Mouse (Mus musculus) stomach, embryonic 14.5 days (tissue): ENCODE data around the gene Nhlrc4. TPM values are rescaled to one million over a fixed set of nuclear protein-coding genes. Genes with fewer than 3 reads are reported as not detected.

ENCODE experiments used
- ATAC-seq: fragments of 200-750 bp; cut with Nextera tagmentation; 2 replicates; pipeline ENCODE4 v1.8.0; 2017; ENCODE audit warnings: low read depth, moderate TSS enrichment; ENCODE audit not compliant: insufficient number of reproducible peaks, insufficient read depth, low FRiP score
- H3K27ac ChIP-seq: fragments of 300-500 bp; sonication (generic); 2 replicates; pipeline ENCODE4 v1.5.1; 2014; ENCODE audit warnings: mild to moderate bottlenecking, low read length, moderate library complexity, mixed read lengths
- H3K27me3 ChIP-seq: fragments of 300-500 bp; sonication (generic); 2 replicates; pipeline ENCODE4 v1.6.1; 2014; ENCODE audit warnings: low read length, control low read depth, mixed read lengths; ENCODE audit not compliant: control insufficient read depth, insufficient read depth
- H3K36me3 ChIP-seq: fragments of 300-500 bp; sonication (generic); 2 replicates; pipeline ENCODE4 v1.6.1; 2014; ENCODE audit warnings: mild to moderate bottlenecking, control low read depth, low read length, moderate library complexity, mixed read lengths; ENCODE audit not compliant: control insufficient read depth, insufficient read depth
- H3K4me1 ChIP-seq: fragments of 300-500 bp; sonication (generic); 2 replicates; pipeline ENCODE4 v1.6.1; 2014; ENCODE audit warnings: low read length, control low read depth, mixed read lengths; ENCODE audit not compliant: control insufficient read depth, insufficient read depth
- H3K4me2 ChIP-seq: fragments of 300-500 bp; sonication (generic); replicated peaks from 2 replicates; pipeline ENCODE4 v1.6.1; 2014; ENCODE audit warnings: low read depth, low read length, control low read depth
- H3K4me3 ChIP-seq: fragments of 300-500 bp; sonication (generic); 2 replicates; pipeline ENCODE4 v1.5.1; 2014; ENCODE audit warnings: low read depth, low read length, control low read depth
- H3K9ac ChIP-seq: fragments of 300-500 bp; sonication (generic); replicated peaks from 2 replicates; pipeline ENCODE4 v1.6.1; 2014; ENCODE audit warnings: low read depth, mild to moderate bottlenecking, control low read depth, low read length, moderate library complexity, mixed read lengths
- H3K9me3 ChIP-seq: fragments of 300-500 bp; sonication (generic); 2 replicates; pipeline ENCODE4 v1.6.1; 2016; ENCODE audit warnings: low read depth, low read length, control low read depth; ENCODE audit not compliant: control insufficient read depth
- WGBS: fragments of 180-500 bp; shearing (Covaris S2); extraction: QIAGEN DNeasy Blood & Tissue Kit; methylation state at CpG from one replicate; pipeline ENCODE4 v1.1.7; 2014; 5-methylcytosine and 5-hydroxymethylcytosine counted together
- polyA plus RNA-seq: library from polyadenylated mRNA; unstranded; fragments of >200 nt; fragmentation: Nextera tagmentation; extraction: Ambion mirVana; gene quantifications from 2 replicates; pipeline ENCODE4 v1.2.1, GENCODE M21; 2014

Gene Nhlrc4
- polyA plus RNA-seq, result 0.72 TPM in 1 of 2 replicates, not detected in the other

- H3K27ac ChIP-seq, result no peak within 1 kb of the TSS
- no peak within 1 kb of the TSS for H3K4me3 ChIP-seq
- H3K9ac ChIP-seq, result no peak within 1 kb of the TSS
- H3K9me3 ChIP-seq, result no peaks in the 10 kb centered on the region
- no peaks in the 10 kb centered on the region for H3K36me3 ChIP-seq
- H3K4me2 ChIP-seq, result no peak within 1 kb of the TSS
- no peak for ATAC-seq
- peaks cover 6% of the 10 kb centered on the region; the same call in 1 of the 2 replicates for H3K4me1 ChIP-seq
- H3K27me3 ChIP-seq, result no peaks in the 10 kb centered on the region
- WGBS, result 61% methylated on average over 6 of the region's 6 CpGs
Observed at GRCm38 (mm10) chr17:25944366-25945163, at the start of gene Nhlrc4, which contains the start of gene Pigq. Gene Nhlrc4 (minus strand): TSS chr17:25944961. Gene Pigq (minus strand): TSS chr17:25944936.

DNA sequence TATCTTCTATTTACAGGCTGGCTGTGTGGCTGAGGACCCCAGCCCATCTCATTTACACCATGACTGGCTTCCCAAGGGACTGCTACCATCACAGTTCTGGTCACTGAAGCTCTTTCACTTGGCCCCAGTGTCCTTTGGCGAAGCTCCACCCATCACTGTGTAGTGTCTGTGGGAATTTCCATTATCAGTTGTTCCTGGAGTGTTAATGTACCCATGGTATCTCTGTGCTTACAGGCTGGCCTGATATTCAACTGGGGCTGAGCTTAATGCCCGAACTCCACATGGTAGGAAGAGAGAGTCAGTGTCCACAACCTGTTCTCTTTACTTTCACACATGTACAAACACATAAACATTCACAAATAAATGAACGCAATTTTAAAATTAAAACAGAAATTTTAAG lies 48.7 kb upstream of the Nhlrc4 start:
- Histone ChIP-seq H3K4me3 (no peak overlapping the region), H3K27me3 (no peaks in the 10 kb centered on the region), H3K9me3 (no peaks in the 10 kb centered on the region), H3K9ac (no peak overlapping the region), H3K36me3 (peaks cover 24% of the 10 kb centered on the region), H3K4me2 (no peak overlapping the region), H3K27ac (no peak overlapping the region), H3K4me1 (no peaks in the 10 kb centered on the region)
- ATAC-seq, result no peak
- 90% methylated on average over 3 of the region's 3 CpGs for WGBS

DNA sequence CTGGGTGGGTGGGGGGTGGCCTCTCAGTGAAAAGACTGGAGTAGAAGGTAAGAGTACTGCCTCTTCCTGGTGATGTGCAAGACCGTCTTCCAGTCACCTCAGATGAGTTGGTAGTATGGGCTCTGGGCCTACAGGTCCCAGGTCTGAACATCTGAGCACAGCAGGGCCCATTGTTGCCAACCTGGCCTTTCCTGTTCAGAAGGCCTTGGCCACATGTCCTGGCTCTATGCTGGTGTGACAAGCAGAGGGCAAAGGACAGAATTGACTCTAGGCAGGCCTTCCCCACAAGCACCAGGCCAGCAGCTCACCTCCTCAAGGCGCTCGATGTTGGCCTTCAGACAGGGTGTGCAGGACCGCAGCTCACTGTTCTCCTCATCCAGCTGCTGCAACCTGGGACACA lies 47.5 kb upstream of the Nhlrc4 start:
- Histone ChIP-seq H3K9ac (no peak overlapping the region), H3K4me2 (no peak overlapping the region), H3K4me1 (no peaks in the 10 kb centered on the region), H3K27ac (no peak overlapping the region), H3K4me3 (no peak overlapping the region), H3K9me3 (no peaks in the 10 kb centered on the region), H3K27me3 (no peaks in the 10 kb centered on the region), H3K36me3 (peaks cover 24% of the 10 kb centered on the region)
- 96% methylated on average over 4 of the region's 4 CpGs for WGBS
- no peak for ATAC-seq

GRCm38 (mm10) chr17:25990331-25990730 lies 45.6 kb upstream of the Nhlrc4 start:
- Histone ChIP-seq H3K27ac (no peak overlapping the region), H3K27me3 (no peaks in the 10 kb centered on the region), H3K9ac (no peak overlapping the region), H3K4me2 (no peak overlapping the region), H3K9me3 (no peaks in the 10 kb centered on the region), H3K4me1 (no peaks in the 10 kb centered on the region), H3K36me3 (peaks cover 24% of the 10 kb centered on the region), H3K4me3 (no peak overlapping the region)
- WGBS, result 90% methylated on average over 5 of the region's 5 CpGs
- ATAC-seq, result no peak

DNA sequence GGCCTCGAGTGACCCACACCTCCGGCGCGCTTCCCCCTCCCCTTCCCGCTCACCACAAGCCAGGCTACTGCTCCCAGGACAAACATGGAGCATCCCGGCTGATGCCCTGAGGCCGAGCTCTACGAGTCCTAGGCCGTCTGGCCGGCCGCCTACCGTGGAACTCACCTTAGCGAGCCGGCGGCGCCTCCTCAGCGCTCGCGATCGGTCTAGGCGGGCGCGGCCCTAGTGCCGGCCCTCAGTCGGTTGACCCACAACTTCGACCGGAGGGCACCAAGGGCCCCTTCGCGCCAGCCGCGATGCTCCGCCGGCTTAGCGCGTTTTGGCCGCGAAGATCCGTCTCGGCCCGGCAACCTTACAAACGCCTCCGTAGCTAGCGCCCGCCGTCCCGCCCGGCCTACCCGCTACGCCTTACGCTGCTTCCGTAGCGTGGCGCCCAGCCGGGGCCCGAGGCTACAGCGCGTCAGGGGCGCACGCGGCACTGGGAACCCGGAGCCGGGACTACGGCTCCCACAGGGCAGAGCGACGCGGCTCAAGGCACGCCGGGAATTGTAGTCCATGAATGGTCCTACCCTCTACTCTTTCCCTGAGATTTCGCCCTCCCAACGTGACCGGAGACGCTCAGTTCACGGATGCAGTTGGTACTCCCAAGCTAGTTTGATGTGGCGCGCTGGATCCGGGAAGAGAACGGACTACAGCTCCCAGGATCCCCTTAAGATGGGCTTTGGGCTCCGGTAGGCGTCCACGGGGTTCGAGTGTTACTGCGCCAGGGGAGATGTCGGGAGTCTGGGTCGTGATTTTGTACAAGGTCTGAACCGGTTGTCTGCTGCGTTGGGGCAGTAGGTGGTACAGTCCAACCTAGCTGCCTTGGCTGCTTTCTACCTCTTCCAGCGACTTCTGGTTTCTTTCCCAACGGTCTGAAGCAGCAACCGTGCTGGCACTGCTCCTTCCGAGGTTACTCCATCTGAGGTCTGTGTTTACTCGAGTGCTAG lies 40.8 kb upstream of the Nhlrc4 start, which contains the start of gene Capn15:
Gene Capn15 (minus strand): TSS at position 491 of the 989 bp plus-strand sequence.
- Histone ChIP-seq H3K4me2 (peak within 1 kb of the TSS; percentile 88), H3K36me3 (peaks cover 5% of the 10 kb centered on the region), H3K27me3 (no peaks in the 10 kb centered on the region), H3K4me3 (peak within 1 kb of the TSS; percentile 72), H3K4me1 (peaks cover 9% of the 10 kb centered on the region), H3K9me3 (no peaks in the 10 kb centered on the region), H3K9ac (peak within 1 kb of the TSS; percentile 90), H3K27ac (peak within 1 kb of the TSS; percentile 83)
- WGBS, result under 1% methylated on average over 91 of the region's 91 CpGs
- peak; percentile 99 for ATAC-seq

GRCm38 (mm10) chr17:25984556-25985305 lies 40.0 kb upstream of the Nhlrc4 start:
- Histone ChIP-seq H3K9ac (peak overlapping the region; percentile 90), H3K4me1 (peaks cover 9% of the 10 kb centered on the region), H3K9me3 (no peaks in the 10 kb centered on the region), H3K4me2 (peak overlapping the region; percentile 88), H3K36me3 (no peaks in the 10 kb centered on the region; the same call in none of the 2 replicates), H3K27me3 (no peaks in the 10 kb centered on the region), H3K4me3 (peak overlapping the region; percentile 72), H3K27ac (peak overlapping the region; percentile 80)
- ATAC-seq, result no peak
- 7% methylated on average over 17 of the region's 17 CpGs for WGBS

DNA sequence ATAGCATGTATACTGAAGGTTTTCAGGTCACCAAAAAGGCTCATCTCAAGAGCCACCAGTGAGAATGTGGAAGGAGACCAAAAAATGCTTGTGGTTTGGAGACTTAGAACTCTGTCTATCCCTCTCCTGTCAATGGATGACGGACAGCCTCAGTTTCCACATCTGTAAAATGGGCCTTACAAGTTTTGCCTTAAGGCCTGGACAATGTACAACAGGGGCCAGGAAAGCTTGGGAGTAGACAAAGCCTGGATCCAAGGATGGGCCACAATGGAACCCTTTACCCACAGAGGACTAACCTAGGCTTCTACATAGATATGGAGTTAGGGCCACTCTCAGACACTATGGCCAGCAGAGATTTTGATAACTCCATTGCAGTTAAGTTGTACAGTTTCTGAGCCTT lies 39.3 kb upstream of the Nhlrc4 start:
- Histone ChIP-seq H3K36me3 (no peaks in the 10 kb centered on the region; the same call in 1 of the 2 replicates), H3K4me1 (peaks cover 9% of the 10 kb centered on the region), H3K4me3 (peak overlapping the region; percentile 72), H3K9ac (no peak overlapping the region), H3K27me3 (no peaks in the 10 kb centered on the region), H3K4me2 (peak overlapping the region; percentile 88), H3K9me3 (no peaks in the 10 kb centered on the region), H3K27ac (no peak overlapping the region)
- 93% methylated on average over 1 of the region's 1 CpGs for WGBS
- ATAC-seq, result no peak
